Mouse (Mus musculus): ENCODE measurements around the gene Cela2a. TPM values are rescaled to one million over a fixed set of nuclear protein-coding genes. Genes with fewer than 3 reads are reported as not detected.

Cela2a gene
- polyA plus RNA-seq, 1 experiment: not detected

GRCm38 (mm10) chr4:141869436-141870215 lies 43.7 kb upstream of the Cela2a start:
- TF ChIP-seq POLR2A (IDR thresholded peaks at IDR 0.05; ENCODE audit: low read depth, low read length): no peak
- TF ChIP-seq CTCF (IDR thresholded peaks at IDR 0.05; ENCODE audit: borderline replicate concordance, insufficient read depth, low read length): no peak
- Histone ChIP-seq H3K4me3 (ENCODE audit: insufficient read depth, low read length) (no peak overlapping the region), H3K4me1 (ENCODE audit: control insufficient read depth, insufficient read depth, low read length) (peaks cover 7% of the 10 kb centered on the region; the same call in 1 of the 2 replicates), H3K27ac (ENCODE audit: insufficient read depth, low read length) (0 out of 2 replicates have a peak overlapping the region, but pooled peaks have one; percentile 15)

- Histone ChIP-seq H3K4me3 (ENCODE audit: insufficient read depth, low read length) (no peak overlapping the region), H3K4me1 (ENCODE audit: control insufficient read depth, insufficient read depth, low read length) (peaks cover 7% of the 10 kb centered on the region; the same call in 1 of the 2 replicates), H3K27ac (ENCODE audit: insufficient read depth, low read length) (no peak overlapping the region)
- no peak for TF ChIP-seq CTCF (IDR thresholded peaks at IDR 0.05; ENCODE audit: borderline replicate concordance, insufficient read depth, low read length)
- no peak for TF ChIP-seq POLR2A (IDR thresholded peaks at IDR 0.05; ENCODE audit: low read depth, low read length)
These were observed 42.1 kb upstream of the Cela2a start for GRCm38 (mm10) chr4:141868051-141868450.

- no peak overlapping the region for H3K4me3 ChIP-seq (ENCODE audit: insufficient read depth, low read length)
- H3K27ac ChIP-seq (ENCODE audit: insufficient read depth, low read length): no peak overlapping the region
- H3K4me1 ChIP-seq (ENCODE audit: control insufficient read depth, insufficient read depth, low read length): peaks cover 7% of the 10 kb centered on the region; the same call in 1 of the 2 replicates
- TF ChIP-seq POLR2A (IDR thresholded peaks at IDR 0.05; ENCODE audit: low read depth, low read length) (no peak), CTCF (IDR thresholded peaks at IDR 0.05; ENCODE audit: borderline replicate concordance, insufficient read depth, low read length) (no peak)
These were observed 41.5 kb upstream of the Cela2a start for GRCm38 (mm10) chr4:141867498-141867897.

DNA sequence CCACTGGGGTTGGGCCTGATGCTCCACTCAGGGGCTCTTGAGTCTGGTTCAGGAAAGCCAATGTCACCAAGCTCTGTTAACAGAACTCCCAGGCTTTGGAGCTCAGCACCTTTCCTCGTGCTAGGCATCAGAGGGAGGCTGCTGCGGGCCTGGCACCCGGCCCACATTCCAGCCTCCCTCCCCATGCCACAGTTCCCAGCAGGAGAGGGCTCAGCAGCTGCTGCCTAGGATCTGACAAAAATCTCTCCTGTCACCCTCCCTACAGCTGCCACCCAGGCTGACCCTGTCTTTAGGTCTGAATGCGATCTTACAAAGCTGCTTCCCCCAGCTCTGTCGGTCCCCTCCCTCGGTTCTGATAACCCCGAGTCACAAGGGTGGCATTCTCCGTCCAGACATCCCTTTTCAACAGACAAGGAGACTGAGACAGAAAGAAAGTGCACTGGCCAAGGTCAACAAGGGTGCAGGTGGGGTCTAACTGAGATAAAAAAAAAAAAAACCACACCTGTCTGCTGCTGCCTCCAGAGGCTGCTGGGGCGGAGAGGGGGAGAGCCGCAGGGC lies 41.1 kb upstream of the Cela2a start:
- Histone ChIP-seq H3K27ac (ENCODE audit: insufficient read depth, low read length) (no peak overlapping the region), H3K4me1 (ENCODE audit: control insufficient read depth, insufficient read depth, low read length) (peaks cover 7% of the 10 kb centered on the region; the same call in 1 of the 2 replicates), H3K4me3 (ENCODE audit: insufficient read depth, low read length) (no peak overlapping the region)
- no peak for TF ChIP-seq CTCF (IDR thresholded peaks at IDR 0.05; ENCODE audit: borderline replicate concordance, insufficient read depth, low read length)
- TF ChIP-seq POLR2A (IDR thresholded peaks at IDR 0.05; ENCODE audit: low read depth, low read length): no peak

GRCm38 (mm10) chr4:141865600-141865999 lies 39.6 kb upstream of the Cela2a start:
- no peak overlapping the region for H3K27ac ChIP-seq (ENCODE audit: insufficient read depth, low read length)
- no peak overlapping the region for H3K4me3 ChIP-seq (ENCODE audit: insufficient read depth, low read length)
- no peak for TF ChIP-seq CTCF (IDR thresholded peaks at IDR 0.05; ENCODE audit: borderline replicate concordance, insufficient read depth, low read length)
- no peak for TF ChIP-seq POLR2A (IDR thresholded peaks at IDR 0.05; ENCODE audit: low read depth, low read length)
- H3K4me1 ChIP-seq (ENCODE audit: control insufficient read depth, insufficient read depth, low read length): peaks cover 7% of the 10 kb centered on the region; the same call in 1 of the 2 replicates

DNA sequence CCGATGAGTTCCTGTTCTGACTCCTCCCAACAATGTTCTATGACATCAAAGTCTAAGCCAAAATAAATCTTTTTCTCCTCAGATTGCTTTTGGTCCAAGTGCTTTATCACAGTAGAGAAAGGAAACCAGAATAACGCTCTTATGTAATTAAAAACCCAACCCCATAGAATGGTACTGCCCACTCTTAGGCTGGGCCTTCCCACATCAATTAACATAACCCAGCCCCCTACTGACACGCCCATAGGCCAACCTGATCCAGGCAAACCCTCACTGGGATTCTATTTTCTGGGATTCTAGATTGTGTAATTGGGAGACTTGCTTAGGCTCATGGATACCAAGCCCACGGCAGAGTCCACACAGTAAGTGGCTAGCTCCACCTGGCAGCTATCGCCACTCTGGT lies 39.0 kb upstream of the Cela2a start:
- H3K4me3 ChIP-seq (ENCODE audit: insufficient read depth, low read length): no peak overlapping the region
- H3K4me1 ChIP-seq (ENCODE audit: control insufficient read depth, insufficient read depth, low read length): peaks cover 7% of the 10 kb centered on the region; the same call in 1 of the 2 replicates
- H3K27ac ChIP-seq (ENCODE audit: insufficient read depth, low read length): no peak overlapping the region
- TF ChIP-seq POLR2A (IDR thresholded peaks at IDR 0.05; ENCODE audit: low read depth, low read length): no peak
- TF ChIP-seq CTCF (IDR thresholded peaks at IDR 0.05; ENCODE audit: borderline replicate concordance, insufficient read depth, low read length): no peak

- Histone ChIP-seq H3K4me3 (ENCODE audit: insufficient read depth, low read length) (no peak overlapping the region), H3K4me1 (ENCODE audit: control insufficient read depth, insufficient read depth, low read length) (peaks cover 7% of the 10 kb centered on the region; the same call in 1 of the 2 replicates), H3K27ac (ENCODE audit: insufficient read depth, low read length) (no peak overlapping the region)
- TF ChIP-seq POLR2A (IDR thresholded peaks at IDR 0.05; ENCODE audit: low read depth, low read length) (no peak), CTCF (IDR thresholded peaks at IDR 0.05; ENCODE audit: borderline replicate concordance, insufficient read depth, low read length) (no peak)
These were observed 38.5 kb upstream of the Cela2a start for GRCm38 (mm10) chr4:141864506-141864905.

DNA sequence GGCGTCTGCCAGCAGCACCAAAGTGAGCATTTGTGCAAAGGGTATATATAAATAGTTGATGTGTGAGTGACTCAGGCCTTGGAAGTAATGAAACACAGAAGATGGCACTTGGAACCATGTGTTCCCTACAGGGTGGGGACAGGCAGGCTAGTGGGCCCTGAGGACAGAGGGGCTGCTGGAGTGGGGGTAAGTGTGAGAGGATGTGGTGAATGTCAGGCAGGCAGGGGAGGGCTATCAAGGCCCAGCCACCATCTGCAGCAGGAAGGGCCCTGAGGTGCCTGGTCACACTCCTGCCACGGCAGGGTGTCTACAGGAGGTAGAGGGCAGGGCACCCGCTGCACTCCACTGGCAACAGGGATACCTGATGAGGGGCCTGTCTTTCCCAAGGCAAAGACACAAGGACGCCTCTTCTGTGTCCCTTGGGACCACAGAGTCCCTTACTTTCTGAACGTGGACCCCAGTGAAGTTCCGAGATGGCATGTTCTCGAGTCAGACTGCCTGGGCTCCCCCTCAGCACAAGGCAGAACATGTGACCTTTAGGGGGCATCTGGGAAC lies 37.8 kb upstream of the Cela2a start:
- peaks cover 7% of the 10 kb centered on the region; the same call in 1 of the 2 replicates for H3K4me1 ChIP-seq (ENCODE audit: control insufficient read depth, insufficient read depth, low read length)
- no peak overlapping the region for H3K27ac ChIP-seq (ENCODE audit: insufficient read depth, low read length)
- TF ChIP-seq CTCF (IDR thresholded peaks at IDR 0.05; ENCODE audit: borderline replicate concordance, insufficient read depth, low read length) (no peak), POLR2A (IDR thresholded peaks at IDR 0.05; ENCODE audit: low read depth, low read length) (no peak)
- H3K4me3 ChIP-seq (ENCODE audit: insufficient read depth, low read length): no peak overlapping the region

- no peak overlapping the region for H3K4me3 ChIP-seq (ENCODE audit: insufficient read depth, low read length)
- H3K4me1 ChIP-seq (ENCODE audit: control insufficient read depth, insufficient read depth, low read length): peaks cover 7% of the 10 kb centered on the region; the same call in 1 of the 2 replicates
- H3K27ac ChIP-seq (ENCODE audit: insufficient read depth, low read length): no peak overlapping the region
- TF ChIP-seq CTCF (IDR thresholded peaks at IDR 0.05; ENCODE audit: borderline replicate concordance, insufficient read depth, low read length) (no peak), POLR2A (IDR thresholded peaks at IDR 0.05; ENCODE audit: low read depth, low read length) (no peak)
These were observed 36.9 kb upstream of the Cela2a start for GRCm38 (mm10) chr4:141862867-141863266.

Data from embryonic fibroblast, embryonic 13.5 days (primary cell).